Mouse (Mus musculus): ENCODE results near the gene Cyp19a1.

Cyp19a1 gene

GRCm38 (mm10) chr9:54268010-54268409 lies at the start of gene Cyp19a1:
Cyp19a1 (minus strand) TSS chr9:54268110.
- no peak for DNase-seq

GRCm38 (mm10) chr9:54316363-54316762 lies 48.5 kb upstream of the Cyp19a1 start:
- no peak for DNase-seq

GRCm38 (mm10) chr9:54308751-54309358 lies 40.9 kb upstream of the Cyp19a1 start:
- DNase-seq = no peak

- DNase-seq = no peak
These were observed 40.3 kb upstream of the Cyp19a1 start for GRCm38 (mm10) chr9:54308209-54308608.

GRCm38 (mm10) chr9:54301255-54301654 lies 33.3 kb upstream of the Cyp19a1 start:
- DNase-seq = peak; percentile 18

- DNase-seq = no peak
These were observed 31.9 kb upstream of the Cyp19a1 start for GRCm38 (mm10) chr9:54299792-54300191.

GRCm38 (mm10) chr9:54299389-54299788 lies 31.5 kb upstream of the Cyp19a1 start:
- DNase-seq = no peak

- no peak for DNase-seq
These were observed 19.9 kb upstream of the Cyp19a1 start for GRCm38 (mm10) chr9:54287804-54288203.

- no peak for DNase-seq
These were observed 18.5 kb upstream of the Cyp19a1 start, which contains the start of gene Gldn for GRCm38 (mm10) chr9:54286331-54286987. Gldn (plus strand) TSS chr9:54286486.

- no peak for DNase-seq
These were observed 11.2 kb upstream of the Cyp19a1 start for GRCm38 (mm10) chr9:54279046-54279589.

GRCm38 (mm10) chr9:54275283-54275682 lies 7.4 kb upstream of the Cyp19a1 start:
- no peak for DNase-seq

GRCm38 (mm10) chr9:54270889-54271288 lies 3.0 kb upstream of the Cyp19a1 start:
- peak; percentile 6 for DNase-seq

GRCm38 (mm10) chr9:54269987-54270386 lies 2.1 kb upstream of the Cyp19a1 start:
- DNase-seq = no peak

GRCm38 (mm10) chr9:54264754-54265153 lies 3.2 kb downstream of the Cyp19a1 start:
- no peak for DNase-seq

GRCm38 (mm10) chr9:54244869-54245665 lies 22.8 kb downstream of the Cyp19a1 start:
- no peak for DNase-seq

GRCm38 (mm10) chr9:54227580-54227979 lies 40.3 kb downstream of the Cyp19a1 start:
- no peak for DNase-seq

GRCm38 (mm10) chr9:54216511-54216910 lies 51.4 kb downstream of the Cyp19a1 start:
- no peak for DNase-seq

- DNase-seq = no peak
These were observed 53.0 kb downstream of the Cyp19a1 start for GRCm38 (mm10) chr9:54214881-54215280.

GRCm38 (mm10) chr9:54194790-54195189 lies 73.1 kb downstream of the Cyp19a1 start:
- DNase-seq = no peak

GRCm38 (mm10) chr9:54191435-54191834 lies 76.5 kb downstream of the Cyp19a1 start:
- DNase-seq = no peak

GRCm38 (mm10) chr9:54182484-54182883 lies 85.4 kb downstream of the Cyp19a1 start:
- DNase-seq = no peak

- DNase-seq = peak; percentile 32
These were observed 86.6 kb downstream of the Cyp19a1 start for GRCm38 (mm10) chr9:54181330-54181729.

GRCm38 (mm10) chr9:54180216-54180615 lies 87.7 kb downstream of the Cyp19a1 start:
- DNase-seq = no peak

GRCm38 (mm10) chr9:54169489-54169888 lies 98.4 kb downstream of the Cyp19a1 start:
- no peak for DNase-seq

Data from lung, postnatal 10 days (tissue).